Mouse (Mus musculus) heart, embryonic 16.5 days (tissue): ENCODE measurements around the gene U2af1l4. TPM values are rescaled to one million over a fixed set of nuclear protein-coding genes. Genes with fewer than 3 reads are reported as not detected.
A peak's percentile ranks its signal among the peaks of the same experiment; 100 is the strongest.

ENCODE experiments used
- ATAC-seq: fragments of 200-750 bp; cut with Nextera tagmentation; replicated peaks from 2 replicates; pipeline ENCODE4 v1.8.0; 2017; ENCODE audit warnings: moderate number of reproducible peaks; ENCODE audit not compliant: insufficient read depth, low FRiP score; ENCODE audit errors: extremely low read depth
- H3K27ac ChIP-seq: fragments of 300-500 bp; sonication (generic); 2 replicates; pipeline ENCODE4 v1.5.1; 2014; ENCODE audit warnings: mild to moderate bottlenecking, low read length, control low read depth, moderate library complexity
- H3K27me3 ChIP-seq: fragments of 300-500 bp; sonication (generic); 2 replicates; pipeline ENCODE4 v1.6.1; 2014; ENCODE audit warnings: low read length, mixed read lengths; ENCODE audit not compliant: control insufficient read depth, insufficient read depth
- H3K36me3 ChIP-seq: fragments of 300-500 bp; sonication (generic); 2 replicates; pipeline ENCODE4 v1.6.1; 2014; ENCODE audit not compliant: control insufficient read depth, insufficient read depth
- H3K4me1 ChIP-seq: fragments of 300-500 bp; sonication (generic); 2 replicates; pipeline ENCODE4 v1.6.1; 2014; ENCODE audit warnings: low read length, mixed read lengths; ENCODE audit not compliant: control insufficient read depth, insufficient read depth
- H3K4me2 ChIP-seq: fragments of 300-500 bp; sonication (generic); 2 replicates; pipeline ENCODE4 v1.6.1; 2014; ENCODE audit warnings: low read depth, mild to moderate bottlenecking, control low read depth, low read length
- H3K4me3 ChIP-seq: fragments of 300-500 bp; sonication (generic); 2 replicates; pipeline ENCODE4 v1.5.1; 2014; ENCODE audit warnings: mild to moderate bottlenecking, control low read depth, low read length
- H3K9ac ChIP-seq: fragments of 300-500 bp; sonication (generic); 2 replicates; pipeline ENCODE4 v1.6.1; 2014; ENCODE audit warnings: low read length, control low read depth
- H3K9me3 ChIP-seq: fragments of 300-500 bp; sonication (generic); replicated peaks from 2 replicates; pipeline ENCODE4 v1.6.1; 2016; ENCODE audit warnings: low read length; ENCODE audit not compliant: control insufficient read depth
- WGBS: fragments of 180-500 bp; shearing (Covaris S2); extraction: QIAGEN DNeasy Blood & Tissue Kit; methylation state at CpG from one replicate; pipeline ENCODE4 v1.1.7; 2014; 5-methylcytosine and 5-hydroxymethylcytosine counted together
- polyA plus RNA-seq: library from polyadenylated mRNA; unstranded; fragments of >200 nt; fragmentation: Nextera tagmentation; extraction: Ambion mirVana; gene quantifications from 2 replicates; pipeline ENCODE4 v1.2.1, GENCODE M21; 2015

The U2af1l4 gene
- polyA plus RNA-seq, 1 experiment from 2014 or later: 104 TPM

DNA sequence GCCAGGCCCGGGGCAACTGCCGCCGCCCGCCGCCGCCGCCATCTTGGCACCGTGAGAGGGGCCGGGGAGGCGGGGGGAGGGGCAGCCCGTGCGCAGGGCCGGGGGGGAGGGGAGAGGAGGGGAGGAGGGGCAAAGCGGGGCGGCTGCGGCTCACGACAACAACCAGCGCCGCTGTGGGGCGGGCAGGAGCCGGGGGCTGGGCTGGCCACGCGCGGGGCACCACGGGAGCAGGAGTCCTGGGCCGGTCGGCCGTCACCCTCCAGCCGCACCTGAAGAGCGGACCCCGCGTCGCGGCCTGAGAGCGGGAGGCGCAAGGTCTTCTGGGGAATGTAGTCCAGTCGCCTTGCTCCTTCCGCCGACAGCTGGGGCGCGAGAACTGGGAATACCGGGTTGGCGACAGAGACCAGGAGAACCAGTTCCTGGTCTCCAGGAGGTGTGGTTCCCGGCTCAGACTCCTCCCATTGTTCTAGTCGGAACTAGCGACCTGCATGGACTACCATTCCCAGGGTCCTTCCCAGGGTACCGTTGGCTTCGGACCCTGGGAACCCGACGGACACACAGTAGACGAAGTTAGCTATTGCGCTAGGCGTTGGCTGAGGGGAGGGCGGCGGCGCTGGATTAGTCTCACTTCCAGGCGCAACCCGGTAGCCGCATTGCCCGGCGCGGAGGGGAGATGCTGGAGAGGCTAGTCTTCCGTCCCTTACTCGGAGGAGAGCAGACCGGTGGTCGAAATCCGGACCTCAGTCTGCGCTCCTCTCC lies 25.8 kb downstream of the U2af1l4 start, which contains the start of gene Kmt2b:
Kmt2b (minus strand) TSS at position 51 of the 759 bp plus-strand sequence.
- Histone ChIP-seq H3K36me3 (peaks cover 22% of the 10 kb centered on the region), H3K4me1 (peaks cover 17% of the 10 kb centered on the region), H3K9ac (peak within 1 kb of the TSS; percentile 88), H3K4me2 (peak within 1 kb of the TSS; percentile 98), H3K4me3 (peak within 1 kb of the TSS; percentile 71), H3K27ac (peak within 1 kb of the TSS; percentile 80), H3K27me3 (no peaks in the 10 kb centered on the region), H3K9me3 (no peaks in the 10 kb centered on the region)
- WGBS: under 1% methylated on average over 54 of the region's 68 CpGs
- peak; percentile 95 for ATAC-seq

DNA sequence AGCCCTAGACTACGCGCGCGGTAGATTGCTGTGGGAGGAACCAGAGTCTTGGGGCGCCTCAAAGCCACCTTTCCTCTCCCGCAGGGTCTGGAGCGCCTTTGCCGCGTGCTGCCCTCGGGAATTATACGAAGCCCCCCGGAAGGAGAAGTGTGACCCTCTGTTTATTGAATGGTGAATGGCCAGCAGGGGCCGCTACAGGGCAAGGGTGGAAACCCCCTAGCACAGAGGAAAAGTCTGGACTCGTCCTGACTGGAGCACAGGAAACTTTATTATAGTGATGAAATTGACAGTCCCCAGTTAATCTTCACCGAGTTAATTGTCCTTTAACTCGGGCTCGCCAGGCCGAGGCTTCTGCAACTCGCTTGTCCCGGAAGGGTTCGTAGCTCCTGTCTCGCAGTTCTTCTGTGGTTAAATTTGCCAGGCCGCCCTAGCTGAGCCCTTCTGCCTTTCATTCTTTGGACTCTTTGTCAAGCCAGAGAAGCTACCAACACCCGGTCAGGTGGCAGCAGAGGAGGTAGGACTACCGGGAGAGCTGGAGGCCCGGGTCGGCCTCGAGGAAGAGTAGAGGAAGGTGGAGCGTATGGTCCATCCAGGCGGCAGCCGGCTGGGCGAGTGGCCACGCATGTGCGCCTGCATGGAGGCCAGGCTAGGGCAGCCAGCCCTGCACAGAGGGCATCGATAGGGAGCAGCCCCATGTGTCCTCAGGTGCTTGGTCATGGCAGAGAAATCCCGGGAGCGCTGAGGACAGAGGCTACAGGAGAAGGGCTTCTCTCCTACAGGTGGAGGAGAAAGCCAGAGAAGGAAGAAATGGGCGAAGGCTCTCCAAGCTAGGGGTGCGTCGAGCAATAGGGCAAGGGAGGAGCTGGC lies 26.6 kb downstream of the U2af1l4 start:
- peak; percentile 59 for ATAC-seq
- WGBS: 29% methylated on average over 40 of the region's 40 CpGs
- Histone ChIP-seq H3K27ac (peak overlapping the region; percentile 80), H3K4me2 (peak overlapping the region; percentile 90), H3K4me3 (peak overlapping the region; percentile 71), H3K9ac (peak overlapping the region; percentile 88), H3K36me3 (peaks cover 16% of the 10 kb centered on the region), H3K27me3 (no peaks in the 10 kb centered on the region), H3K4me1 (peaks cover 17% of the 10 kb centered on the region), H3K9me3 (no peaks in the 10 kb centered on the region)

DNA sequence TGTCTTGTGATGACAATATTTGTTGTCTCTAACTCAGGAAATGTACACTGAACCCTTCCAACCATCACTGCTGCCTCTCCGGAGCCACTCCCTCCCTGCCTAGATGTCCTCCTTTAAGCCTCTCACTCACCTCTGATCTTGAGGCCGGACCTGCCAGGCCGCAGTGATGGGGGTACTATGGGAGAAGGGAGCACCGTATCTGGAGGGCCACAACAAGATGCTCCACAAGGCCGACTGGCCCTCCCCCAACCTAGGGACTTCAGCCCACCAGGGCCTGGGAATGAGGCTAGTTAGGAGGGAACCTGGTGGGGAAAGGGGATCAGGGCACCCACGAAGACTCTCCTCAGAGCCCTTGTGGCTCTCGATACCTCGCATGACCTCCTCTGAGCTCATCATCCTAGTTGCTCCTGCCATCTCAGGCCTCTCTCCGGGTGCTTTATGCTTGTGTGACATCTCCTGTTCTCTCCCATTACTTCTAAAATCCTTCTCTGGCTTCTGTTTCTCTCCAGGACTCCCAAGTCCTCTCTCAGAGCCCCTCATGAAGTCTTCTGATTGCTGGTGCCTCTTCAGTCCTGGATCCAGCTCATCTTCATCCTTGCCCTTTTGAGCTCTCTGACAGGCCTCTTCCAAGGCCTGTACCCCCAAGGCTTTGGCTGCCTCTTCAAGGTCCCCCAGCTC lies 28.0 kb downstream of the U2af1l4 start:
- no peak overlapping the region for H3K4me3 ChIP-seq
- H3K9me3 ChIP-seq: no peaks in the 10 kb centered on the region
- peaks cover 6% of the 10 kb centered on the region for H3K36me3 ChIP-seq
- no peak overlapping the region for H3K4me2 ChIP-seq
- H3K4me1 ChIP-seq: peaks cover 17% of the 10 kb centered on the region
- no peak overlapping the region for H3K9ac ChIP-seq
- no peak overlapping the region for H3K27ac ChIP-seq
- ATAC-seq: no peak
- no peaks in the 10 kb centered on the region for H3K27me3 ChIP-seq
- 82% methylated on average over 9 of the region's 9 CpGs for WGBS

DNA sequence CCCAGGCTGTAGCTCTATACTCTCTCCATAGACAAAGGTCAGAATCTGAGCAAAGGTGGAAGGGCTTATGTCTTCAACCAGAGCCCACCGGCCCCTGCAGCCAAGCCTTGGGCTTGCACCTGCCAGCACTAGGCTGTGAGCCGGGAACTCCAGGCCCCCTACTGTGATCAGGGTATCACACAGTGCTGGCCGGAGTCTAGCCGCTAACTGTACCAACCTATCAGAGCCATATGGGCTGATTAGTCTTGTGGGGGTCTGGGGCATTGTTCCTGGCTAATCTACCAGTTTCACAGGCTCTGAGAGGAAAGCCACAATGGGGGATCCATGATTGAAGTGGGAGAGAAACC lies 28.5 kb downstream of the U2af1l4 start:
- H3K4me3 ChIP-seq: no peak overlapping the region
- no peak overlapping the region for H3K9ac ChIP-seq
- peaks cover 17% of the 10 kb centered on the region for H3K4me1 ChIP-seq
- no peak overlapping the region for H3K4me2 ChIP-seq
- H3K27ac ChIP-seq: no peak overlapping the region
- 62% methylated on average over 4 of the region's 4 CpGs for WGBS
- ATAC-seq: no peak
- peaks cover under 1% of the 10 kb centered on the region for H3K36me3 ChIP-seq
- H3K27me3 ChIP-seq: no peaks in the 10 kb centered on the region
- no peaks in the 10 kb centered on the region for H3K9me3 ChIP-seq

DNA sequence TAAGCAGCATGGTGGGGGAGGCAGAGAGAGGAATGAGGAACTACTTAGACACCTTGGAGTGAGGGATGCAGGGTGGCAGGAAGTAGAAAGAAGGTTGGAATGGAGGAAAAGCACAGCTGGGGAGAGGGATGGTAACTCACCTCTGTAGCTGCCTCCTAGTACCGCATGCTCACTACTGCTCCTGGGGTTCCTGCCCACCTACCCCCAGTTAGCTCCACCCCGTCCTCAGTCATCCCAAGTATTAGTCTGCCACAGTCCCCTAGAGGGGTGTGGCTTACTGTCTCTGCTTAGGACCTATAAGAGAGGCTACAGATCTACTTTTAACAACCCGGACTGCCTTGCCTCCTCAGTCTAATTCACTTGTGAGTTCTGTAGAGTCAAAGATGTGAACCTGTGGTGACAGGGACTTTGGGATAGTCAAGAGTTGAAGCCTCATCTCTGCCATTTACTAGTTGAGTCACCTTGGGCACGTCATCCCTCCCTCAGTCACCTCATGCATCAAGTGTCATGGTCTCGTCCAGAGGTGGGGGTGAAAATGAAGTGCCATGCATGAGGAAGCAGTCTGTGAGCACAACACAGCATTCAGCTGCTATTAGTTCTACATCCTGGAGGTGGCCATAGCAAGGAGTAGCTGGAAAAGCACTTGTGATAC lies 29.8 kb downstream of the U2af1l4 start:
- no peak overlapping the region for H3K27ac ChIP-seq
- H3K36me3 ChIP-seq: no peaks in the 10 kb centered on the region
- no peaks in the 10 kb centered on the region for H3K9me3 ChIP-seq
- H3K9ac ChIP-seq: no peak overlapping the region
- H3K27me3 ChIP-seq: no peaks in the 10 kb centered on the region
- no peak overlapping the region for H3K4me3 ChIP-seq
- no peak for ATAC-seq
- peaks cover 7% of the 10 kb centered on the region; the same call in 1 of the 2 replicates for H3K4me1 ChIP-seq
- WGBS: 30% methylated on average over 5 of the region's 5 CpGs
- H3K4me2 ChIP-seq: no peak overlapping the region

DNA sequence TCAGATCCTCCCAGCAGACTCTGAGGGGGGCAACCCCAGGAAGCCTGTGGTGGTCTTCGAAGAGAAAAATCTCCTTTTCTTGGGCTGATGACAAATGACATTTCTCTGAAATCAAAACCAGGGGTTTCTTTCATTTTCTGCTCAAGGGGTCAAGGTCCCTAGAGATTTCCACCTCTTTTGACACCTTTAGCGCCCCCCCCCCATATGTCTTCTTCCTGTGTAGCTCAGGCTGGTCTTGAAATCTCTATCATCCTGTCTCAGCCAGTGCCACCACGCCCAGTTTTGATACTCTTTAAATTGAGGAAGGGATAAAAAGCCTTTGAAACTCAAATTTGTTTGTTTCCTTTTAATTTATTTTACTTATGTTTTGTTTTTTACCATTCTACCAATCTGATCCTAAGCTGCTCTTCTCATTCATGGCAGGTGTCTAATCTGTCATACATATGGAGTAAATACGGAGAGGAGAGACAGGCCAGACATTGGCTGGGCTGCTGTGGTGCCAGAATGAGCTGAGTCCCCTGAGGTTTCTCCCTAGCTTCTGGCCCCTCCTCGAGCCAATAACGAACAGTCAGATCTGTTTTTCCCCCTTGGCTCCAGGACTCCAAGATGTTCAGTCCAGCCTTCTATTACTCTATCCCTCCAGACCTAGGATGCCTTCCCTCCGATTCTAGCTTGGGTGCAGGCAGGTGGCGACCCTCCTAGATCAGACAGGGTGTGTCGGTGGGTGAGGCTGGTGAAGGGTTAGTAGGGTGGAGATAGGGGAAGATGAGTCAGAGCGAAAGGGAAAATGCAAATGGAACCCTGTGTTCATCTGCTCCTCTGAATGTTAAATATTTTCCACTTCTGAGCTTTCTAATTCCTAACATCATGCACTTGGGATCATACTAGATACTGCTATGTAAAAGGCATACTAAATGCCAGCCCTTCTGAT lies 30.7 kb downstream of the U2af1l4 start:
- H3K36me3 ChIP-seq: no peaks in the 10 kb centered on the region
- no peak for ATAC-seq
- H3K27me3 ChIP-seq: no peaks in the 10 kb centered on the region
- H3K27ac ChIP-seq: no peak overlapping the region
- peaks cover 7% of the 10 kb centered on the region; the same call in 1 of the 2 replicates for H3K4me1 ChIP-seq
- no peaks in the 10 kb centered on the region for H3K9me3 ChIP-seq
- H3K4me3 ChIP-seq: no peak overlapping the region
- no peak overlapping the region for H3K4me2 ChIP-seq
- WGBS: 73% methylated on average over 10 of the region's 10 CpGs
- H3K9ac ChIP-seq: no peak overlapping the region

DNA sequence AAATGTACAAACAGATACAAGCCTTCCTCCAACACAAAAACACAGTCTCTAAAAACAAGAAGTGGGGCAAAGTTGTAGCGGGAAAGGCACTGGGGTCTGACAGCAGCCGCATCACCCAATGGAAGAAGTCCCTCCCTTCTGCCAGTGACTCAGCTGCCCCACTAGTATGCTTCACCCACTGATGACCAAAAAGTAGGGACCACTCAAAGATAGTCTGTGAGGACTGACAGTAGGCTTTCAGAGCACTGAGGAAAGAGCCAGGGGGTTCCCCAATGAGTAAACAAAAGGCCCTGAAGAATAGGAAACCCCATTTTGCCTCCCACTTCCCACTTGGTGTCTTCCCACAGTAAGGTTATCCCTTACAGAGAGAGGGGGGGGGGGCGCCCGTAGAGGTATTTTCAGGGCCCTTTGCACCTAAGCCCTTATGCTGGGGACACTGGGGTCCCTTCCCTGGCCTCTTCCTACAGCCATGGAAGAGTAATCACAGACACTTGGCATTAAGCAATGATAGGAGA lies 31.5 kb downstream of the U2af1l4 start:
- H3K27ac ChIP-seq: no peak overlapping the region
- H3K4me1 ChIP-seq: peaks cover 8% of the 10 kb centered on the region; the same call in 1 of the 2 replicates
- H3K4me2 ChIP-seq: no peak overlapping the region
- H3K9ac ChIP-seq: no peak overlapping the region
- no peaks in the 10 kb centered on the region for H3K27me3 ChIP-seq
- no peak overlapping the region for H3K4me3 ChIP-seq
- H3K9me3 ChIP-seq: no peaks in the 10 kb centered on the region
- 55% methylated on average over 4 of the region's 4 CpGs for WGBS
- no peaks in the 10 kb centered on the region for H3K36me3 ChIP-seq
- ATAC-seq: no peak

DNA sequence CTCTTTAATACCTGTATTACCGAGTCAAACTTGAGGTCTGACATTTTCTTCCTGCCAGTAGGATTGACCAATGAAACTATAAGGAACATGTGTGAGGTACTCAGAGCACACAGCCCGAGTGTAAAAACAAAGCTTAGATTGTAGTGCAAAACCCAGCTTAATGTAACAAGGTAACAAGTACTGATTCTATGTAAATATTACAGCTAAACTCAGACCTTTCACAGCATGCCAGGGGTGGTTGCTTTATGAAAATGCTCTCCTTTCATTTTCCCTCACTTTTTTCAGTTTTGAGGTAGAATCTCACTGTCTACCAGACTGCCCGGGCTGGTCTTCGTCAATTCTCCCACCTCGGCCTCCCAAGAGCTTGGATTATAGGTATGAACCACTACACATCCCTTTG lies 33.0 kb downstream of the U2af1l4 start:
- no peak overlapping the region for H3K4me2 ChIP-seq
- no peak overlapping the region for H3K27ac ChIP-seq
- no peak overlapping the region for H3K9ac ChIP-seq
- 70% methylated on average over 5 of the region's 5 CpGs for WGBS
- H3K27me3 ChIP-seq: no peaks in the 10 kb centered on the region
- H3K4me3 ChIP-seq: no peak overlapping the region
- H3K9me3 ChIP-seq: no peaks in the 10 kb centered on the region
- no peak for ATAC-seq
- H3K4me1 ChIP-seq: peaks cover 6% of the 10 kb centered on the region; the same call in 1 of the 2 replicates
- no peaks in the 10 kb centered on the region for H3K36me3 ChIP-seq
